Mouse (Mus musculus) olfactory bulb, adult 2 months (tissue): ENCODE measurements around the gene Abcb10.
A peak's percentile ranks its signal among the peaks of the same experiment; 100 is the strongest.

Source experiments
- CTCF ChIP-seq: fragments of 200-500 bp; IDR thresholded peaks from 2 replicates; pipeline ENCODE4 v1.5.1; 2012; ENCODE audit warnings: low read depth, mild to moderate bottlenecking, low read length, moderate library complexity; ENCODE audit not compliant: insufficient read depth
- POLR2A ChIP-seq: fragments of 200-500 bp; IDR thresholded peaks from 2 replicates; pipeline ENCODE4 v1.6.1; 2012; ENCODE audit warnings: mild to moderate bottlenecking, low read depth, low read length, moderate library complexity; ENCODE audit not compliant: insufficient read depth

DNA sequence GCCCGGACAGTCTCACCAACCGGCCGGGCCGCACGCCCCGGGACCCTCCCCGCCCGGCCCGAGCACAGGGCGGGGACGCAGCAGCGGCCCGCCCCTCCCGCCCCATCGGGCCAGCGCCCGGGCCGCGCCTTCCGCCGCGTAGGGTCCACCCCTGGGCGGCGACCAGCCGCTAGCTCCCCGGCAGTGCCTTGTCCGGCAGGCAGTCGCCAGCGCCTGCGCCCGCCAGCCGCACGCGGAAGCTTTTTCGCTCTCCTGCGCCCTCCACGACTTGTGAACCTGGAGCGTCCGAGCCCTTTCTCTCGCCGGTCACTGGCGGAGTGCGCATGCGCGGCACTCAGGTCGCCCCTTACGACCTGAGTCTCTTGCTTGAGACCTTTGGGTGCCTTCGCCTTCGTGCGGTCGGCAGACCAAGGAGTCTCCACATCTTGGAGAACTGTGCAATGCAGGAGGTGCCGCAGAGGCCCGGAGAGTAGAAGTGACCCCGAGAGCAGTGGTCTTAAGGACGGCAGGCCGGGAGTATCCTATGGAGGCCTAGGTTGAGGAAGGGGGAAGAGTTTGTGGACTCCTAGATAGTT, at the start of gene Abcb10:
- TF ChIP-seq POLR2A (peak; percentile 62), CTCF (no peak)
